Mouse (Mus musculus): ENCODE measurements at regions not wholly inside any gene's neighbourhood (a gene's known extent, or its start where the extent isn't known, plus 50 kb on each side); places are given as distances from the start of the nearest gene placed in this dataset.

- peak; percentile 41 for DNase-seq (ENCODE audit: low spot score)
Measured at GRCm38 (mm10) chrX:37753474-37753873, 51.2 kb upstream of the Rhox5 start.

- peak; percentile 66 for DNase-seq (ENCODE audit: low spot score)
Measured at GRCm38 (mm10) chrX:37754385-37754784, 50.3 kb upstream of the Rhox5 start.
